Mouse (Mus musculus) monocyte, adult 2 months (primary cell): ENCODE results near the gene Cfap45.

Experiments used
- DNase-seq, 2 experiments: peaks; one replicate each; pipeline ENCODE4 v3.0.0; 2022; ENCODE audit warnings: low spot score in 2 of 2, low read depth in 1 of 2

Cfap45 gene

DNA sequence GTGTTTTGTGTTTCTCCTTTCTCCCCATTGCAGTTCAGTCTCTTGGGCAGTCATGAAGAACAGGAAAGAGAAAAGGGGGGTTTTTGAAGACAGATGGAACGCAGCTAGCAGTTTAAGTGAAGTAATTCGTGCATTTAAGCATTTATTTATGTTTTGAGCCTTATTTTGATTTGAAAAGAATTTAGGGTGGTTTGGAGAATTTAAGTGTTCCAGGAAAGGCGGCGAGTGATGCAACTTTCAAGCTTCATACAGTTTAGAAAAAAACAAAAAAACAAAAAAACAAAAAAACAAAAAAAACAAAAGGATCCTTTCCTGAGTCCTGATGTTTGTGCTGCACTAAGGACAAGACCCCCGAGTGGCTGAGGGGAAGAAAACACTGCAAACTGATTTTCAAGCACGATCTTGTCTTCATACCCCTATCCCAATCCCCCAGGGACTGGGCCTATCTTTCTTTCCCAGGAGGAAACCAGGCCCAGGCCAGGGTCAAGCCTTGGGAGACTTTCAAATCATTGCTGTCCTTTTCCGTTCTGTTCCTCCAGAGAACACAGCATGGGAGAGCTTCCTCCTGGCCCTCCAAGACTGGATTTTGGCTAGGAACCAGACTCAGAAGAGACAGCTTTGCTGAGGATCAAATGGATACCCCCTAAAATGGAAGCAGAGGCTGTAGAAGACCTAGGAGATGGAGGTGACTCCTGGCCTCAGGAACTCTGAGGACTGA, 5.9 kb upstream of the Cfap45 start:
- no peak for DNase-seq

DNA sequence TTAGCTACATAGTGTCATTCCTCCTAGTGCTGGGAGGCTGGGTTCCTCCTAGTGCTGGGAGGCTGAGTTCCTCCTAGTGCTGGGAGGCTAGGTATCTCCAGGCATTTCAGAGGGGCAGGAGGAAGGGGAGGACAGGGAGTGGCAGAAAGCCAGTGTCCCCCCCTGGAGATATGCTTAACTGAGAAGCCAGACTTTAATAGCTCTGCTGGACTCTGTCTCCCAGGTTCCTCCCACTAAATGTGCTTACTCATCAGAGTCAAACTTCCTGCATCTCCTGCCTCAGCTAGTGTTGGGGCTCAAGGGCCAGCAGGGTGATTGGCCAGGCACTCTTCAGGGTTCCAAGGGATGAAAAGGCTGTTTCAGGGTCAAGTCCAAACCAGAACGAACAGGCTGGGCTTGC, 5.2 kb upstream of the Cfap45 start:
- DNase-seq, result no peak

DNA sequence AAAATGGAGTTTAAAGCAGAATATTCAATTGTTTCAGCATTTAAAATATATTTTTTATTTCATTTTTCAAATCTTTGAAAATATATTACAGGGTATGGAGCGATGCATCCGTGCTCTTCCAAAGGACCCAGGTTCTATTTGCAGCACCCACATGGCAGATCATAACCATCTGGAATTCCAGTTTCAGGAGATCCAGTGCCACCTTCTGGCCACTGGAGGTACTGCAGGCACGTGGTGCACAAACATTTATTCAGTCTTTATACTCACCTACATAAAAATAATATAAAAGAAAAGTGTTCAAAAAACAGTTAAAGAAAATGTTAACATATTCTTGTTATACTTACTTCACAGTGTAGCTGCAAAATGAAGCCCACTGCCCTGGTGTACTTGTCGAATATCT, 2.6 kb upstream of the Cfap45 start:
- DNase-seq, result no peak

DNA sequence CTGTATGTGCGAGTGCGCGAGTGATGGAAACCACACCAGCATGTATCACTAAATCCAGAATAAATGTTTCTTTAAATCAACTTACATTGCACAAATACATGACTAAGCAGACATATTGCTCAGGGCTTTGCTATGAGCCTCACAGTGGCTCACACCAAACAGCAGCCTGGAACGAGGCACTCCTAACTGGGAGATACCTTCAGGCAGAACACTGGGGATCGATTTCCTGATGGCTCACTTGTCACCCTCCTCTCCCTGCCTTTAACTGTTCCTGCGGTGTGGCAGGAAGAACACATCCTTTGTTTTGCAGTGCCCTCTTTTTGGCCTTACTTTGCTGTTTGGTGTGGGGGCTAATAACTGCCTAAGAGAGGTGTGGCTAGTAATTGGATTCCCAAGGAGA, 957 bp upstream of the Cfap45 start:
- DNase-seq, result no peak

DNA sequence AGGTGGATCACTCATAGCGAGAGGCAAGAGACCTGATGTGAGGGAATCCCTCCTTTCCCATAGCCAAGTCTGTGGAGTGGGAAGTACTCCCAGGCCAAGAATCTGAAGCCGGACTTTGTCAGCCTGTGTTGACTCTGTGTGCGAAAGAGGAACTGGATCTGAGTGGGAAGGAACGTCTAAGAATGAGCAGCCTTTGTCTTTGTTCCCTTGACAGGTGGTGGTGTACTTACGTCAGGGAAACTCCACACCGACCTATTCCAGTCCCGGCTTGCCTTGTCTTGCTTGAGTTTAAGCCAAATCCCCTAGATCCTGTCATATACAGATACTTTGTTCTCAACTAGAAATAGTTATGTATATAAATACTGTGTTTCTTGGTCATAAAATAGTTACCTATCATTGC, 1.9 kb downstream of the Cfap45 start:
- DNase-seq, result no peak

DNA sequence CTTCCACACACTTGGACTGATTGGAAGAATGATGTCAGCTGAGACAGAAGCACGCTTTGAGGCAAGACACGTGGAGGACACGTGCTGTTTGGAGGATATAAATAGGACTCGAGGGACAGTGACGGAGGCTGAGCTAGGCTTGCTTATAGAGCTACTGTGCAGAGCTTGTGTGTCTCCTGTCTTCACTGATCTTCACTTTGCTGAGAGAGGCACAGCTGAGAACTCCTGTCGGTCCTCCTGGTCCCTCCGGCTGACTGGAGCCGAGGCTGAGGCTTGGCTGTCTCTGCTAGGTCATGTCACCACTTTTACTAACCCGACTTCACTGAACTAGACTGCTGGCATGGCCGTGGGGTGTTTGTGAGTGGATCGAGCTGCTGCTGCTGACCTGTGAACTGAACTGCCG, 3.1 kb downstream of the Cfap45 start:
- no peak for DNase-seq

DNA sequence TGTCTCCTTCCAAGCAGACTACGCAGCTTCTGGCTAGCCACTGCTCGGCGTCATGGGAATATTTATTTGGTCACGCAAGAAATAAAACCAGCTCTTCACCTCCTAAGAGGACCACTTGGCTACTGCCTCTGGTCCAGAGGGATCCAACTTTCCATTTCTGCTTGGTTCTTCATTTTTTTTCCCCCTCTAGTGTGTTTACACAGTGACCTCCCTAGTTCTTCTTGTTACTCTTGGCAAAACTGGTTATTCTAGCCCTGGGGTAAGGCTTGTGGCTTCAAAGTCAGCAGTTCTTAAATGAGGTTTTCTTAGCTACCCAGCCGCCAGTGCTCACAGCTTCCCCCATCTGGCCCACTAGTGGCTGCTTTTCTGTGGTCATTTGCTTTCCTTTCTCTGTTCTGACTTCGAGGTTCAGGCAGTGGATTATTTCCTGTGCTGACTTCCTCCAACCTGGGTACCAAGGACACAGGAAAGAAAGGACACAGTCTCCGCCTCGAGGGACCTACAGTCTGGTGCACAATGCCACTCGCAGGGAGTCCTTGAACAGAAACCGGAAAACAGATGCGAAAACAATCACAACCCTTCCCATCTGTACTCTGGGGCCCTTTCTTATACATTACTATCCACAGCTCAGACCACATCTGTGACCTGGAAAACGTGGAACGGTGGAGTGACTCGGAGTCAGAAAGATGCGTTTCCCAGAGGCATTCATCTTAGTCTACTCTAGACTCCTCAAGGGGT, 4.6 kb downstream of the Cfap45 start:
- DNase-seq, result no peak

DNA sequence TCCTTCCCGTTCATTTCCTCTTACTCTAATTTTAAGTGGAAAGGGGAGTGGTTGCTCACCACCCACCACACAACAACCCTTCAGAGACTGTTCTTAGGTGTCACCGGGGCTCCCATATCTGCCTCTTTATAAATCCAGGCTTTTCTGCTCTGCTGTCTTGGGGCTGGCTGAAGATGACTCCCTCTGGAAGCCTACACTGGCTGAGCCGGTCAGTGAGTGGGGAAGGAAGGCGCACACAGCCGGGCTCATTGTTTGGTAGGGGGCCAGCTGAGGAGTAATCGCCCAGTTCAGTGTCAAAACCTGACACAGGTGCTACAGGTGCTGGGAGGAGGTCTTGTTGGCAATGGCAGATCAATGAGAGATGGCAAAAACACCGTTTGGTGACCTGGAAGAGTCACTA, 5.4 kb downstream of the Cfap45 start:
- no peak for DNase-seq

DNA sequence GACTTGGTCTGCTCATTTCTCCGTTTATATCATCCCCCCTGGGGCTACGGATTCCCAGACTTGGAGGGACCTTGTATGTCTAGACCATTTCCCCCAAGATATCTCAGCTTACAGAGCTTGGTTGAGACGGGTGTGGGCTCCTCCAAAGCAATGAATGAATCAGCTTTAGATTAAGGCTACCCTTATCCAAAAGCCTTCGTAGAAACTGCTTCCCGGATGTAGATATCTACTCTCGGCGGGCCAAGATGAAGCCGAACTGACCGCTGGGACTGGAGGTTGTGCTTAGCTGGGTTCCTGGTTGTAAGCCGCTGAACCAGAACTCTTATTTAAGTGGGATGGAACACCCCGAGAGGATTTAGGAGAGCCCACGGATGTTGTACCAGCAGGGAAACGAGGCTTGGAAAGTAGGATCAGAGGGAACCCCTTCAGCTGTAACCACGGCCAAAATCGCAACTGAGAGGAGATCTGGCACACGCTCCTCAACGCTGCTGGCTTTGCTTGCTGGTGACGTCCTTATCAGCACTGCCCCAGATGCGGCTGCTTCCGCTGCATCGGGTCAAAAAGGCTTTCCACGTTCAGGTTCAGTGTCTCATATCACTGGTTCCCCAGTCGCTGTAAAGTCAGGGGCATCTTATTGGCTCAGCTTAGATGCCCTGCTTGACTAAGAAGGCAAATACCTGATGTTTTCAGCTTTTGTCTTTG, 5.9 kb downstream of the Cfap45 start:
- no peak for DNase-seq

DNA sequence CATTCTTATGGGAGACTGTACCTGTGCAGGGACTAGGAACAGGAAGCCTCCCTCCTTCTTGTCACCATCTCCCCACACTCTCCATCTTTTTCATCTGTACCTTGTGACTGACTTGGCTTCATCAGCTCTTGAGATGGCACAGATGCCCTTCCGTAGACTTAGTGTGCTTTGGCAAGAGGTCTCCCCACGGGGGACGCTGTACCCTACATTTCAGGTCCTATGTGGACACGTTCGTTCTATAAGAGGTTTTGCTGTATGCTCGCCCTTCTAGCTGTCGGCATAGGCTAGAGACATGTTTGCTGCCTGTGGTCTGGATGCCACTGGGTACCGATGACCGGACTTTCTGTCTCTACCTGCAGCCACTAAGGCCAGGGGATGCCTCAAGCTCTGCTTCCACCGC, 6.8 kb downstream of the Cfap45 start:
- no peak for DNase-seq

DNA sequence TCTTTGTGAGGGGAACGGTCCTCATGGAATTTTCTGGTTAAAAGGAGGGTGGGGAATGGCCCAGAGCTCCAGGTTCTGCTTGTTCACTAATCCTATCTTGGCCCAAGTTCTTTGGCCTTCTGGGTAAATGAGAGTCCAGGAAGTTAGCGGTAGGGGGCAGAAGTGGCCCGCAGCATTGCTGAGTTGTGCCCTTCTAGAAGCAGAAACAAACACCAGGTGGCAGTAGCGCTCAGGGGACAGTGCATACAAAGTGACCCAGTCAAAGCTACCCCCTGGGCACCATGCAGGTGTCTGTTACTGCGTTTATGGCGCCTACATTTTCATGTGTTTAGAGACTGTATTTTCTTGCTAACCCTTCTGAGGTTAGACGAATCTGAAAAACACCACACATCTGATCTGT, 8.1 kb downstream of the Cfap45 start:
- peak; percentile 64 to 86 for DNase-seq

DNA sequence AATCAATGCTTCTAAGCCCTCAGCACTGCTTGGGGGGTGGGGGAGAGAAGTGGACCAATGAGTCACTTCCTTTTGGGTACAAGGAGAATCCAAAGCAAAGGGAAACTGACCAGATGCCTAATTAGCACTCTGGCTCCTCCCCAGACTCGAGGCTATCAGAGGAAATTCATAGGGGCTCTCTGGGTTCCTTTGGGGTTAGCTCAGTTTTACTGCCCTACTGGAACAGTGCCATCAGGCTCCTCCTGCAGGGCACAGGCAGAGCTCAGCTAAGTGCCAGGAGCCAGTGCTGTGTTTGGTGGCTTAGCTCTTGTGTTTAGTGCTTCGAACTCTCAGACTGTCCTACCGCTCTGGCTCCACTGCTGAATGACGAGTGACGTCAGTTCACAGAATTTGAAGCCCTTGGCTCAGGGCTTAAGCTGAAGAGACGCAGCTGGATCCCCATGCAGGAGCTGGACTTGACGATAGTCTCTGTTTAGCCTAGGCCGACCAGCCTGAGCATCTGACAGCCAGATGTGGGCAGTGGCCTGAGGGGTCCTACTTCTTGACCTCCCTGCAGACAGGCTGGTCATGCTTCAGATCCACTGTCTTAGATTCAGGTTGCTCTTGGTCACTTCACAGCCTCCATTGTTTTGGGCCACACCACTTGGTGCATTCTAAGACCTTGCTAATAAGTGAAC, 10.1 kb downstream of the Cfap45 start:
- no peak for DNase-seq

DNA sequence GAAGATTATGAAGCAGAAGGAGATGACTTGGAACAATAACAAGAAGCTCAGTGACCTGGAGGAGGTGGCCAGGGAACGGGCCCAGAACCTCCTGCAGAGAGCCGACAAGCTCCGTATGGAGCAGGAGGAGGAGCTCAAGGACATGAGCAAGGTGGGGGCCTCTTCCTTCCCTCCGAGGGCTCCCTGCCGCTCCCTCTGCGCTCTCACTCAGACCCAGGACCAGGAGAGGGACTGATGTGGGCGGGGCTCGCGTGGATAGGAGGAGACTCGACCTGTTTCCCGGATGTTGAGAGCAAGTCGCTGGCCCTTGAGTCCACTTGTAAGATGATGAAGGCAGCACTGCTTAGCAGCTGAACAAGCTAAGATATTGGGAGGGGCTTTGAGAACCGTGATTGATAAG, 11.9 kb downstream of the Cfap45 start:
- DNase-seq, result no peak

DNA sequence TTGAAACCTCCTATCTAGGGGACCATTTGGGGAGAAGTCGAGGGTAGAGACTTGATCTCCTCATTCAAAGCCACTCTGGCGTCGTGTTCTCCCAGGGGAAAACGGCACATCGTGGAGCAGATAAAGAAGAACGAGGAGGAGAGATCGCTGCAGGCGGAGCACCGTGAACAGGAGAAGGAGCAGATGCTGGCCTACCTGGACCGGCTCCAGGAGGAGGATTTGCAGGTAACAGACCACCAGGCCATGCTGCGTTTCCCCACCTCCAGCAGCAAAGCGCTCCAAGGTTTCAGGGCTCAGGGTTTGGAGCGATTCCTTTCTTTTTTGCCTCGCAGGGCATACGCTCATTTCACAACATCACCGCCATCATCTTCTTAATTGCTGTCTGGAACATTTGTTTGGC, 14.5 kb downstream of the Cfap45 start:
- DNase-seq, result no peak

DNA sequence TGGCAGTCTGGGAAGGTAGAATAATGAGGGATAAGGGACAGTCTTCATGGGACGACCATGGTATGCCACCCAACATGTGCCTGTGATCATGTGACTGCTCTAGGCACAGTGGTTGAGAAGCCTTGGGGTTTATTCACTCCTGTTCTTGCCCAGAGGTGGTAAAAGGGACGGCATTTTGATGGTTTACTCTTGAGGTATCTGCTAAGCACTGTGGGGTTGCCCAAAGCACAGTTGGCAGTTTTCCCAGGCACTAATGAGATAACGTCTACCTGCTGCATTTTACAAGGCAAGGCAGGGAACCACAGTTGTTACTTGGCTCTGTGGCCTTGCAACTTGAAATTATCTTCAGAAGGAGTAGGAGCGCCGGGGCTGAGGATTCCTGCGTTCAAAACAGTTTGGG, 19.2 kb downstream of the Cfap45 start:
- DNase-seq, result no peak

DNA sequence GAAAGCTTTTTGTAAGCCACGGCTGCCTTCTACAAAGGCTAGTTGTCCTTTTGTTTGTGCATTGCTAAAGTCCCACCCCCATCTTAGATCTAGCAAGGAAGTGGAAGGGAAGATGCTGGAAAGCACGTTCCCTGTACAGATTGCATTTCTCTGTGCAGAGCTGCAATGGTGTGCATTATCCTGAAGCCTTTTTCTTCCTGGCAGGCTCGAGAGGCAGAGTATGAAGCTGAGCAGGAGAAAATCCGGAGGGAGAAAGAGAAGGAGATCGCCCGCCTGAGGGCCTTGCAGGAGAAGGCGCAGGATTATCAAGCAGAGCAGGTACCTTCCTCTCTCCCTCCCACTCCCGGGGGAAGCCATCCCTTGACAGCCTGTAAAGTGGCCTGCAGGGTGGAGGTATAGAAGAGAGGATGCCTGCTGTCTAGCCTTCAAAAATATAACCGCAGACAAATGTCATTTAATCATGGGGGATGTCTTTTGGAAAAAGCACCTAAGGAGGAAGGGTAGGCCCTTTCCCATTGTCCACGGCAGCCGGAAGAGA, 19.8 kb downstream of the Cfap45 start:
- no peak for DNase-seq

DNA sequence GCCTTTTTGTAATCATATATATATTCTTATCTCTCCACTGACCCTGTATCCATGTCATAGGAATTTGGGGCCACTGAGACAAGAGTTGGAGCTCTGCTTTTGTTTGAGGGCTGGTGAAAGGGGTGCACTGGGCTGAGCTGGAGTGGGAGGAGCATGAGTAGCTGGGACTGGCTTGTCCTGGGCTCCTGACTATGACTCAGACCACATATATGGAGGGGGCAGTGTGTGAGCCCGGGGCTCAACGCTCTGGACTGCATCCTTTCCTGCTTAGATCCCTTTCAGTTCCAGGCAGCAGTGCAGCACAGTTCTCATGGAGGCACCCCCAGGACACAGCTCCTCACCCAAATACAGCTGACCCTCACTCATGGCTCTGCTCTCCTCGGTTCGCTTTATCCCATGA, 25.5 kb downstream of the Cfap45 start:
- no peak for DNase-seq

DNA sequence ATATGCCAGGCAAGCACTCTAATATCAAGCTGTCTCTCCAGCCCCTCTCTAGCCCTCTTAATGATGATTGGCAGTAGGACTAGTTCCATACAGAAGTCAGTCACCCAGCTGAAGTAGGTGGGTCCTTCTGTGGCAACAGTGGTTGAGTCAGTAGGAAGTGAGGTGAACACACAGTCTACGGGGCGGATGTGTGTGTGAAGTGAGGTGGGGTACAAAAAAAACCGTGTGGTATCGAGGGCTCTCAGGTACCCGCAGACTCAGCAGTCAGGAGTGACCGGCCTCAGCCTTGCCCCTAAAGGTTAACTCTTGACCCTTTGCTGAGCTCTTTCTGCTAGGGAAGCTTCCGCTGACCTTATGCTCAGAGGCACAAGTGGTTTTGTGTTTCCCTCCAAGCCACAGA, 27.9 kb downstream of the Cfap45 start:
- no peak for DNase-seq

DNA sequence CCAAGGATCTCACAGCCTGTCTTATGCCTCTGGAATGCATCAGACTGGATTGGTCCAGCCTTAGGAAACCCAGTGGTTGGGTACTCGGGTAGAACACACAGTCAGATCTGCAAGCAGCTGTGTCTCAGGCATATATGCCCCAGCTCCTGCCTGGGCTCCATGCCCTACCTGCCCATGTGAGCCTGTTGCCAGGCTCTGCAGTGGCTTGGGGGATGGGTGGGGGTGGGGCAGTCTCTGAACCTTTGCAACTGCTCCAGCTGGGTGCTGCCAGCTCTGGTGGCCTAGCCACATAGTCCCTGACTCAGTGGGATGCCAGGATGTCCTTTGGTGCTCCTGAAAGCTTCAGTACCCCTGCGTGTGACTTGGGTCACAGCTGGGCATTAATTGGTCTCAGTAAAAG, 28.7 kb downstream of the Cfap45 start:
- no peak for DNase-seq

DNA sequence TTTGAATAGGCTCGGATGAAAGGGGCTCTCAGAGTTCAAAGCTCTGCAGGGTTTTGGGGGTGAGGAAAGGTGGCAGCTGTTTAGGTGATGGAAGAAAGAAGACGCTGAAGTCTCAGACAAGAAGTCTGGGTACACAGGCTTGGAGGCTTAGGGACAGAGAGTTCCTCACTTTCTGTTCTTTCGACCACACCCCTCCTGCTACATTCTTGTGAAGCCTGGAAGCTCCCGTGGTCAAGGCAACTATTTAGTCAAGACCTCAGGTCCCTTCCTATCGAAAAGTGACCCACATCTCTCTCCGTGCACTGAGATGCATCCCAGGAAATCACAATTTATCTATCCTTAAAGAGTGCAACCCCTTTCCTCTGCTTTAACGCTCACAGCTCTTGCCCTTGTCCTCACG, 29.1 kb downstream of the Cfap45 start:
- DNase-seq, result no peak

DNA sequence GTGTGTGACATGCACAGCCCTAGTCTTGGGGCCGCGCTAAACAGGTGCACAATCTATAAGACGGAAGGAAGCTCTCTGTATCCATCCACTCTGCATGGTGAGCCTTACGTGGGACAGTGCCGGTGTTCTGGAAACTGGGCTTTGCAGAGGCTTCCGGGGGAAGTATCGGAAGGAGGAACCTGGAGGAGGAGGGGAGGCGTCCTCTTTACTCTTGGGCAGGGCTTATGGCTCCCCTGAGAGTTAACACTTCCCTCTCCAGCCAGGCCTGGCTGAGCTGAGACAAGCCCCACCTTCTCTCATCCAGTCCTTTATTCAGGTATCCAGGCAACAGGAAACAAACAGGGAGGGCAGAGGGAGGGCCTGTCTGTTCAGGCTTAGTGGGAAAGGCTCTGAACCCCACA, 29.9 kb downstream of the Cfap45 start:
- peak; percentile 21 to 48 for DNase-seq

DNA sequence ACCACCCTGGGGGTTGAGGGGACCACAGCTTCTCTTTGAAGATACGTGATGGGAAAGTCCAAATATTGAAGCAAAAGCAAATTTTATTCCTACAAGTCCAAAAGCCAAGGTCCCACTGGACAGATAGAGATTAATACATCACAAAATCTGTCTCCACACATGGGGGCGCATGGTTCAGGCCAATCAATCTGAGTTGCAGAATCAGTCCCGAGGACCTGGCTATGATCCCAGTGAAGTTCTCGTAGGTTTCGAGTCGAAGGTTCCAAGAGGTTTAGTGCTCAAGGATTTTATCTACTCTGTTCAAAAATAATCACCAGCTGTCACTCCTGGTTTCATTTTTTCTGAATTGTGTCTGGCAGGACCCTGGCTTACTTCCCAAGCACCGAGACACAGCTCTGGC, 30.4 kb downstream of the Cfap45 start:
- no peak for DNase-seq
